Mouse (Mus musculus) left cerebral cortex, adult 11 months (tissue): ENCODE data around the gene Rps27rt.
"Not testable (repeated sequence)": the region's sequence is repeated elsewhere in the genome, so short reads cannot be mapped to it uniquely, and the experiment has no call there.

ENCODE experiments used
- DNase-seq: peaks from one replicate; pipeline ENCODE4 v3.0.0; 2022; ENCODE audit warnings: low spot score

Rps27rt gene

GRCm38 (mm10) chr9:114982689-114983360 is at the start of gene Rps27rt:
Rps27rt (minus strand) TSS chr9:114982739.
- DNase-seq: no peak

GRCm38 (mm10) chr9:115031046-115031445 is 48.5 kb upstream of the Rps27rt start:
- DNase-seq: not testable (repeated sequence)

- DNase-seq: no peak
These were observed 48.0 kb upstream of the Rps27rt start for GRCm38 (mm10) chr9:115030581-115030980.

GRCm38 (mm10) chr9:115029307-115029706 is 46.8 kb upstream of the Rps27rt start:
- no peak for DNase-seq

- DNase-seq: peak; percentile 52
These were observed 41.3 kb upstream of the Rps27rt start for GRCm38 (mm10) chr9:115023708-115024383.

GRCm38 (mm10) chr9:115023137-115023536 is 40.6 kb upstream of the Rps27rt start:
- DNase-seq: no peak

GRCm38 (mm10) chr9:115021419-115021818 is 38.9 kb upstream of the Rps27rt start:
- DNase-seq: no peak

- DNase-seq: no peak
These were observed 37.6 kb upstream of the Rps27rt start for GRCm38 (mm10) chr9:115020141-115020540.

GRCm38 (mm10) chr9:115012367-115012766 is 29.8 kb upstream of the Rps27rt start:
- DNase-seq: no peak

GRCm38 (mm10) chr9:115008194-115008593 is 25.7 kb upstream of the Rps27rt start:
- DNase-seq: peak; percentile 36

- DNase-seq: no peak
These were observed 25.2 kb upstream of the Rps27rt start for GRCm38 (mm10) chr9:115007776-115008175.

- no peak for DNase-seq
These were observed 22.9 kb upstream of the Rps27rt start for GRCm38 (mm10) chr9:115005446-115005845.

- DNase-seq: no peak
These were observed 17.2 kb upstream of the Rps27rt start for GRCm38 (mm10) chr9:114999771-115000146.

- no peak for DNase-seq
These were observed 16.7 kb upstream of the Rps27rt start for GRCm38 (mm10) chr9:114999010-114999770.

- no peak for DNase-seq
These were observed 13.9 kb upstream of the Rps27rt start for GRCm38 (mm10) chr9:114996489-114996888.

GRCm38 (mm10) chr9:114995716-114996115 is 13.2 kb upstream of the Rps27rt start:
- no peak for DNase-seq

GRCm38 (mm10) chr9:114995250-114995649 is 12.7 kb upstream of the Rps27rt start:
- no peak for DNase-seq

GRCm38 (mm10) chr9:114992528-114992927 is 10.0 kb upstream of the Rps27rt start:
- DNase-seq: no peak

- no peak for DNase-seq
These were observed 7.9 kb upstream of the Rps27rt start for GRCm38 (mm10) chr9:114990421-114990820.

GRCm38 (mm10) chr9:114988610-114989327 is 6.2 kb upstream of the Rps27rt start:
- DNase-seq: no peak

- no peak for DNase-seq
These were observed 5.5 kb upstream of the Rps27rt start for GRCm38 (mm10) chr9:114988029-114988428.

GRCm38 (mm10) chr9:114986361-114986760 is 3.8 kb upstream of the Rps27rt start:
- no peak for DNase-seq
